Mouse (Mus musculus) liver, embryonic 14.5 days (tissue): ENCODE data around the gene Abi2.

Source experiments
- CTCF ChIP-seq: IDR thresholded peaks from 2 replicates; pipeline ENCODE4 v1.5.1; 2016; ENCODE audit warnings: antibody characterized with exemption, low read depth, control low read depth
- EP300 ChIP-seq: IDR thresholded peaks from 2 replicates; pipeline ENCODE4 v1.6.1; 2016; ENCODE audit warnings: antibody characterized with exemption, low read depth

- TF ChIP-seq CTCF (no peak), EP300 (no peak)
Measured at GRCm38 (mm10) chr1:60510584-60510983, 101.2 kb downstream of the Abi2 start.
